Mouse (Mus musculus) heart, postnatal 0 days (tissue): ENCODE measurements around the gene Dyrk3.

Experiments
- CTCF ChIP-seq: IDR thresholded peaks from 2 replicates; pipeline ENCODE4 v1.5.1; 2016; ENCODE audit warnings: antibody characterized with exemption, control low read depth, low read depth
- EP300 ChIP-seq: IDR thresholded peaks from 2 replicates; pipeline ENCODE4 v1.6.1; 2016; ENCODE audit warnings: antibody characterized with exemption, low read depth

DNA sequence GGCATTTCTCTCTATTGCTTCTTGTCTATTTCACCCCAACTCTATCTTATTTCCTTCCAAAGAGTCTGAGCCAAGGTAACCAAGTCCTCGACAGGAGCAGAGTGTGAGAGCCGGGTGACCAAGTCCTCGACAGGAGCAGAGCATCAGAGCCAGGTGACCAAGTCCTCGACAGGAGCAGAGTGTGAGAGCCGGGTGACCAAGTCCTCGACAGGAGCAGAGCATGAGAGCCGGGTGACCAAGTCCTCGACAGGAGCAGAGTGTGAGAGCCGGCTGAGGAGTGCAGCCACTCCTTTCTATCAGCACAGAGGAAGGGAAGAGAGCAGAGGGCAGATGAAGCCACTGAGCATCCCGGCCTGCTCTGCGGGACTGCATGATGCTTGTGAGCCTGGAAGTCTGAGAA, 49.6 kb downstream of the Dyrk3 start:
- TF ChIP-seq CTCF (no peak), EP300 (no peak)
